Mouse (Mus musculus): ENCODE results near the gene Ctsr. TPM values are rescaled to one million over a fixed set of nuclear protein-coding genes. Genes with fewer than 3 reads are reported as not detected.
"Not testable (repeated sequence)": the region's sequence is repeated elsewhere in the genome, so short reads cannot be mapped to it uniquely, and the experiment has no call there.

The Ctsr gene
- polyA plus RNA-seq (2014; fragmentation: Nextera tagmentation; extraction: Ambion mirVana), result not detected in 2 replicates

GRCm38 (mm10) chr13:61164156-61164555, at the start of gene Ctsr:
TSS of gene Ctsr (minus strand) at chr13:61164256.
- ATAC-seq (ENCODE audit: insufficient read depth) (no peak), DNase-seq (no peak)
- Histone ChIP-seq H3K27me3 (ENCODE audit: insufficient read depth, low read length) (no peaks in the 10 kb centered on the region), H3K4me1 (ENCODE audit: insufficient read depth) (no peaks in the 10 kb centered on the region), H3K4me2 (no peak within 1 kb of the TSS), H3K9me3 (ENCODE audit: low read depth, low read length) (no peaks in the 10 kb centered on the region; the same call in 1 of the 2 replicates), H3K4me3 (ENCODE audit: low read depth, low read length) (no peak within 1 kb of the TSS), H3K9ac (no peak within 1 kb of the TSS), H3K36me3 (ENCODE audit: insufficient read depth) (no peaks in the 10 kb centered on the region), H3K27ac (ENCODE audit: low read depth) (no peak within 1 kb of the TSS)
- WGBS, result 69% methylated on average over 1 of the region's 1 CpGs
- TF ChIP-seq CTCF (IDR thresholded peaks at IDR 0.05; ENCODE audit: low read depth), result no peak

- ATAC-seq (ENCODE audit: insufficient read depth) (no peak), DNase-seq (no peak)
- no peaks in the 10 kb centered on the region for H3K4me1 ChIP-seq (ENCODE audit: insufficient read depth)
- WGBS, result 82% methylated on average over 3 of the region's 3 CpGs
- H3K36me3 ChIP-seq (ENCODE audit: insufficient read depth), result no peaks in the 10 kb centered on the region
- no peaks in the 10 kb centered on the region for H3K27me3 ChIP-seq (ENCODE audit: insufficient read depth, low read length)
- no peak within 1 kb of the TSS for H3K4me3 ChIP-seq (ENCODE audit: low read depth, low read length)
- no peak within 1 kb of the TSS for H3K9ac ChIP-seq
- no peak within 1 kb of the TSS for H3K27ac ChIP-seq (ENCODE audit: low read depth)
- TF ChIP-seq CTCF (IDR thresholded peaks at IDR 0.05; ENCODE audit: low read depth), result no peak
- no peak within 1 kb of the TSS for H3K4me2 ChIP-seq
- H3K9me3 ChIP-seq (ENCODE audit: low read depth, low read length), result no peaks in the 10 kb centered on the region; the same call in 1 of the 2 replicates
Measured at GRCm38 (mm10) chr13:61203310-61203709, 39.3 kb upstream of the Ctsr start, which contains the start of gene Cts6. TSS of gene Cts6 (minus strand) at chr13:61203410.

GRCm38 (mm10) chr13:61185151-61185933, 21.3 kb upstream of the Ctsr start:
- H3K4me2 ChIP-seq; H3K27ac ChIP-seq (ENCODE audit: low read depth); DNase-seq; H3K36me3 ChIP-seq (ENCODE audit: insufficient read depth); H3K4me3 ChIP-seq (ENCODE audit: low read depth, low read length); H3K4me1 ChIP-seq (ENCODE audit: insufficient read depth); H3K27me3 ChIP-seq (ENCODE audit: insufficient read depth, low read length); H3K9me3 ChIP-seq (ENCODE audit: low read depth, low read length); H3K9ac ChIP-seq; ATAC-seq (ENCODE audit: insufficient read depth): not testable (repeated sequence)
- WGBS, result 78% methylated on average over 5 of the region's 5 CpGs

- DNase-seq (no peak), ATAC-seq (ENCODE audit: insufficient read depth) (no peak)
- Histone ChIP-seq H3K36me3 (ENCODE audit: insufficient read depth) (no peaks in the 10 kb centered on the region), H3K9ac (no peak overlapping the region), H3K4me2 (no peak overlapping the region), H3K9me3 (ENCODE audit: low read depth, low read length) (no peaks in the 10 kb centered on the region; the same call in 1 of the 2 replicates), H3K4me3 (ENCODE audit: low read depth, low read length) (no peak overlapping the region), H3K4me1 (ENCODE audit: insufficient read depth) (no peaks in the 10 kb centered on the region), H3K27ac (ENCODE audit: low read depth) (no peak overlapping the region), H3K27me3 (ENCODE audit: insufficient read depth, low read length) (no peaks in the 10 kb centered on the region)
- TF ChIP-seq CTCF (IDR thresholded peaks at IDR 0.05; ENCODE audit: low read depth), result no peak
- WGBS, result 75% methylated on average over 4 of the region's 4 CpGs
Measured at GRCm38 (mm10) chr13:61164622-61165021, 566 bp upstream of the Ctsr start.

Other genes starting within 250 kb of the Ctsr start
- gene Gm49393, start 228.7 kb downstream of the Ctsr start, polyA plus RNA-seq (2014; fragmentation: Nextera tagmentation; extraction: Ambion mirVana), result not detected in 2 replicates
- 3.3 and 5.0 TPM in 2 replicates for gene Gm49391, start 227.7 kb downstream of the Ctsr start, polyA plus RNA-seq (2014; fragmentation: Nextera tagmentation; extraction: Ambion mirVana)
- 79.7 and 92.1 TPM in 2 replicates for gene Ctla2a, start 227.6 kb downstream of the Ctsr start, polyA plus RNA-seq (2014; fragmentation: Nextera tagmentation; extraction: Ambion mirVana)
- not detected in 2 replicates for gene Tpbpa, start 222.3 kb downstream of the Ctsr start, polyA plus RNA-seq (2014; fragmentation: Nextera tagmentation; extraction: Ambion mirVana)
- not detected in 2 replicates for gene Ctsj, start 158.3 kb downstream of the Ctsr start, polyA plus RNA-seq (2014; fragmentation: Nextera tagmentation; extraction: Ambion mirVana)
- not detected in 2 replicates for gene Ctsq, start 123.6 kb downstream of the Ctsr start, polyA plus RNA-seq (2014; fragmentation: Nextera tagmentation; extraction: Ambion mirVana)
- not detected in 2 replicates for gene Cts6, start 39.2 kb upstream of the Ctsr start, polyA plus RNA-seq (2014; fragmentation: Nextera tagmentation; extraction: Ambion mirVana)
- gene Cts8, start 91.1 kb upstream of the Ctsr start, polyA plus RNA-seq (2014; fragmentation: Nextera tagmentation; extraction: Ambion mirVana), result not detected in 2 replicates
- not detected in 2 replicates for gene Gm49398, start 124.6 kb upstream of the Ctsr start, polyA plus RNA-seq (2014; fragmentation: Nextera tagmentation; extraction: Ambion mirVana)
- not detected in 2 replicates for gene Cts7, start 193.9 kb upstream of the Ctsr start, polyA plus RNA-seq (2014; fragmentation: Nextera tagmentation; extraction: Ambion mirVana)